Mouse (Mus musculus) neural tube, embryonic 13.5 days (tissue): ENCODE data around the gene Zfp428. TPM values are rescaled to one million over a fixed set of nuclear protein-coding genes. Genes with fewer than 3 reads are reported as not detected.
"Not testable (repeated sequence)": the region's sequence is repeated elsewhere in the genome, so short reads cannot be mapped to it uniquely, and the experiment has no call there.

Experiments
- ATAC-seq: fragments of 200-750 bp; cut with Nextera tagmentation; 2 replicates; pipeline ENCODE4 v1.8.0; 2017; ENCODE audit warnings: low read depth, mild to moderate bottlenecking, moderate TSS enrichment, moderate library complexity
- H3K27ac ChIP-seq: fragments of 300-500 bp; sonication (generic); replicated peaks from 2 replicates; pipeline ENCODE4 v1.5.1; 2015; ENCODE audit warnings: moderate library complexity, mild to moderate bottlenecking, inconsistent platforms
- H3K27me3 ChIP-seq: fragments of 300-500 bp; sonication (generic); 2 replicates; pipeline ENCODE4 v1.6.1; 2015; ENCODE audit warnings: mild to moderate bottlenecking, inconsistent platforms
- H3K36me3 ChIP-seq: fragments of 300-500 bp; sonication (generic); 2 replicates; pipeline ENCODE4 v1.6.1; 2015; ENCODE audit warnings: mild to moderate bottlenecking, inconsistent platforms
- H3K4me1 ChIP-seq: fragments of 300-500 bp; sonication (generic); replicated peaks from 2 replicates; pipeline ENCODE4 v1.6.1; 2015; ENCODE audit warnings: inconsistent platforms
- H3K4me2 ChIP-seq: fragments of 300-500 bp; sonication (generic); 2 replicates; pipeline ENCODE4 v1.6.1; 2015; ENCODE audit warnings: inconsistent platforms, mild to moderate bottlenecking, moderate library complexity
- H3K4me3 ChIP-seq: fragments of 300-500 bp; sonication (generic); 2 replicates; pipeline ENCODE4 v1.5.1; 2015; ENCODE audit warnings: mild to moderate bottlenecking, inconsistent platforms
- H3K9ac ChIP-seq: fragments of 300-500 bp; sonication (generic); 2 replicates; pipeline ENCODE4 v1.6.1; 2015; ENCODE audit warnings: moderate library complexity, mild to moderate bottlenecking, inconsistent platforms
- H3K9me3 ChIP-seq: fragments of 300-500 bp; sonication (generic); 2 replicates; pipeline ENCODE4 v1.6.1; 2016; ENCODE audit warnings: inconsistent platforms
- WGBS: fragments of 180-500 bp; shearing (Covaris S2); methylation state at CpG from one replicate; pipeline ENCODE4 v1.1.7; 2015; 5-methylcytosine and 5-hydroxymethylcytosine counted together
- polyA plus RNA-seq: library from polyadenylated mRNA; unstranded; fragments of >200 nt; fragmentation: Nextera tagmentation; extraction: Ambion mirVana; gene quantifications from 2 replicates; pipeline ENCODE4 v1.2.1, GENCODE M21; 2015

The Zfp428 gene
- polyA plus RNA-seq, 1 experiment from 2014 or later = 251 TPM

DNA sequence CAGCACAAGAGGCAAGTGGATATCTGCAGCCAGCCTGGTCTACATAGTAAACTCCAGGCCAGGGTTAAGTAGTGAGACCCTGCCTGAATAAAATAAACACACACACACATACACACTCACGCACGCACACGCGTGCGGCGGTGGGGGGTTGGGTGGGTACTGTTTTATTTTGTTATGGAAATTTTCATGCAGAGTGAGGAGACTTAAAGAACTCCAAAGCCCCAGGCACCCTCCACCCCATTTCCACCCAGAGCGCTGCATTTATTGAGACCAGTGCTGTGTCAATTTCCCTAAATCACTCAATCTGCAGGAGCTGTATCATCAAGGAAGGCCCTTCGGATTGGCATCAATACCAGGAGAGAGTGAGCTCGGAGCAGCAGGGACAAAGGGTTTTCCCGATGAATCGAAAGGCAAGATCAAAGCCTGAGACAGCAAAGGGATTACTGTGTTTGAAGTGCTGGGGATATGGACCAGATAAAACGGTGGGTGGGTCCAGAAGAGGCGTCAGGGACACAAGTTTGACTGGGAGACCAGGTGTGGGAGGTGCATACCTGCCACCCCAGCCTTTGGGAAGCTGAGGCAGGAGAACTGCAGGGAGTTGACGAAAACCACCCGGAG is 1.2 kb upstream of the Zfp428 start:
- H3K4me3 ChIP-seq = peak overlapping the region; percentile 67
- H3K4me2 ChIP-seq = peak overlapping the region; percentile 81
- H3K27ac ChIP-seq = peak overlapping the region; percentile 100
- peaks cover 59% of the 10 kb centered on the region for H3K4me1 ChIP-seq
- H3K36me3 ChIP-seq = peaks cover 34% of the 10 kb centered on the region
- 10% methylated on average over 15 of the region's 15 CpGs for WGBS
- no peaks in the 10 kb centered on the region for H3K27me3 ChIP-seq
- no peaks in the 10 kb centered on the region for H3K9me3 ChIP-seq
- no peak for ATAC-seq
- peak overlapping the region; percentile 96 for H3K9ac ChIP-seq

DNA sequence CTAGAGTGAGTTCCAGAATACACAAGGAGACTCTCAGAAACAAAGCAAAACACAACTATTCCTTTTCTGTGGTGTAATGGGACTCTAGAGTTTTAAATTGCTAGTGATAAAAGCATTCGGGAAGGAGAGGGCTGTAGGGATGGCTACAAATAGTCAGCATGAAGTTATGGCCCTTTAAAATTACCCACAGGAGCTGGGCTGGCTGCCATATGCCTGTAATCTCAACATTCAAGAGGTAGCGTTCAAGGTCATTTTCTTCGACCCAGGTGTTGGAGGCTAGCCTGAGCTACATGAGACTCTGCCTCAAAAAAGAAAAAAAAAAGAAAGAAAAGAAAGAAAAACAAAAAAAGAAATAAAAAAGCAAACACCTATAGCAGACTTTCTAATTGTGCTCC is 744 bp upstream of the Zfp428 start:
- no peak for ATAC-seq
- peaks cover 64% of the 10 kb centered on the region for H3K4me1 ChIP-seq
- peaks cover 34% of the 10 kb centered on the region for H3K36me3 ChIP-seq
- H3K27ac ChIP-seq = peak overlapping the region; percentile 100
- no peaks in the 10 kb centered on the region for H3K9me3 ChIP-seq
- 1% methylated on average over 3 of the region's 3 CpGs for WGBS
- H3K4me3 ChIP-seq = peak overlapping the region; percentile 67
- peak overlapping the region; percentile 96 for H3K9ac ChIP-seq
- no peaks in the 10 kb centered on the region for H3K27me3 ChIP-seq
- peak overlapping the region; percentile 81 for H3K4me2 ChIP-seq

DNA sequence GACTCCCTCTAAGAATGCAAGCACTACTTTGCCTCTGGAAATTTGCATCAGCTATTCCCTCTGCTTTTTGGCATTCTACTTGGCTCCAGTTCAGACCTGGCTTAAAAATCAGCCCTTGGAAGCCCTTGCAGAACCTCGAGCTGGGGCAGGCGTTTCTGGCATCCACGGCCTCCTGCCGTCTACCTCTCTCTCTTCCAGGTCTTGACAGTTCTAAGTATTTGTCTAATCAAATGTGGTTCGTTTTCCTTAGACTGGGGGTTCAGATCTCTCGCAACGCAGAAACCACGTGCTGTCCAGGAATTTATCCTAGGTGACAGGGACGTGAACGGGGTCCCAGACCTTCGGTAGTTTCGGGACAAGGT is 349 bp upstream of the Zfp428 start:
- Histone ChIP-seq H3K9ac (peak overlapping the region; percentile 96), H3K36me3 (peaks cover 34% of the 10 kb centered on the region), H3K4me1 (peaks cover 65% of the 10 kb centered on the region), H3K9me3 (no peaks in the 10 kb centered on the region), H3K4me2 (peak overlapping the region; percentile 81), H3K27me3 (no peaks in the 10 kb centered on the region), H3K27ac (peak overlapping the region; percentile 100), H3K4me3 (peak overlapping the region; percentile 67)
- WGBS = 1% methylated on average over 12 of the region's 12 CpGs
- ATAC-seq = no peak

DNA sequence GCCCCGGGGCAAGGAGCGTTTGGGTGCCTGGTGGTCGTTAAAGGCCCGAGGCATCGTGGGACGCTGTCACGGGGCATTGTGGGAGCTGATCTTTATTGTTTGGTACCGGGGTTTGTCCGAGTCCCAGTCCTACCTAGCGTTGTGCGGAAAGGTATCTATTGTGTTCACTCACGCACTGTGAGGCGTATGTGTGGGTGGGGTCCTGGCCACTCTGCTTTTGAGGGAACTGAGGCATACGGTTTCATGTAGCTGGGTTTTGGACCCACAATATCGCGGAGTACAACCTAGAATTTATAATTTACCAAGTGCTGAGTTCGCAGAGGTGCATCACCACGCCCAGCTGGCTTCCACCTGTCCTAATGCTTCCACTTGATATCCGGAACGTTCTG is 914 bp downstream of the Zfp428 start:
- Histone ChIP-seq H3K27ac (peak overlapping the region; percentile 100), H3K27me3 (no peaks in the 10 kb centered on the region), H3K4me3 (peak overlapping the region; percentile 67), H3K4me2 (peak overlapping the region; percentile 81), H3K4me1 (peaks cover 69% of the 10 kb centered on the region), H3K36me3 (peaks cover 33% of the 10 kb centered on the region), H3K9ac (peak overlapping the region; percentile 96), H3K9me3 (no peaks in the 10 kb centered on the region)
- ATAC-seq = peak; percentile 37
- WGBS = under 1% methylated on average over 20 of the region's 20 CpGs

DNA sequence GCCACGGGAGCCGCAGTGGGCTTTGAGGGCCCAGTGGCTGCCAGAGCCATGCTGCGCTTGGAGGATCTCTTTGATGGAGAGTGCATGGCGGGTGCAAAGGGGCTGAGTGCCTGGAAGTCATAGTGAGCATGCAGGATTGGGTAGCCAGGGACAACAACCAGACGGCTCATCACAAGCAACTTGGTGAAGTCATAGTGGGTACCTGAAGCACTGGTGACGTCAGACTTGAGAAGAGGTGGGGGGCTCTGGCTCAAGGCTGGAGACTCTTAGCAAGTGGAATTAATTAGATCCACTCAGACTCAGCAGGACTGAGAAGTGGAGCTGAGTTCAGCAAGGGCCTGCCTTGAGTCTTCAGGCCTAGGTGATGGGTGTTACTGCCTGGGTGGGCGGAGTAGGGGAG is 5.5 kb downstream of the Zfp428 start, which contains the start of gene AC161166.1:
Gene AC161166.1 (minus strand): TSS at position 101 of the 400 bp plus-strand sequence.
- H3K36me3 ChIP-seq = peaks cover 63% of the 10 kb centered on the region

DNA sequence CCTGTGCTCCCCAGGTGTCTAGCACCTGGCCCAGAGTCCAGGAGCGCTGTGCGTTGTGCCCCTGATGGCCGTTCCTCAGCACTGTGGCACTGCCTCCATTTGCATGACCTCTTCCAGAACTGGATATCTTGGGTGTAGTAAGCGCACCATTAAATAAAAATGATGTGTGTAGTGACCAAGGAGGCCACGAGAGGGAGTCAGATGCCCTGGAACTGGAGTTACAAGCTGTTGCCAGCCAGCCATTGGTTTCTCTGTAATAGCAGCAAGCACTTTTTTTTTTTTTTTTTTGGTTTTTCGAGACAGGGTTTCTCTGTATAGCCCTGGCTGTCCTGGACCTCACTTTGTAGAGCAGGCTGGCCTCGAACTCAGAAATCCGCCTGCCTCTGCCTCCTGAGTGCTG is 9.5 kb downstream of the Zfp428 start:
- H3K27me3 ChIP-seq, H3K9ac ChIP-seq, H3K4me2 ChIP-seq, H3K4me3 ChIP-seq, ATAC-seq, H3K9me3 ChIP-seq, H3K27ac ChIP-seq: not testable (repeated sequence)
- Histone ChIP-seq H3K36me3 (peaks cover 67% of the 10 kb centered on the region), H3K4me1 (peaks cover 13% of the 10 kb centered on the region)
- 61% methylated on average over 8 of the region's 8 CpGs for WGBS

More for the DNA sequence above, 5.5 kb downstream of the Zfp428 start, which contains the start of gene AC161166.1:
- WGBS = 91% methylated on average over 7 of the region's 7 CpGs
- Histone ChIP-seq H3K9me3 (no peaks in the 10 kb centered on the region), H3K4me2 (no peak within 1 kb of the TSS), H3K4me3 (no peak within 1 kb of the TSS), H3K27me3 (no peaks in the 10 kb centered on the region), H3K4me1 (peaks cover 40% of the 10 kb centered on the region), H3K9ac (0 out of 2 replicates have a peak within 1 kb of the TSS, but pooled peaks have one; percentile 17), H3K27ac (no peak within 1 kb of the TSS)
- ATAC-seq = no peak

DNA sequence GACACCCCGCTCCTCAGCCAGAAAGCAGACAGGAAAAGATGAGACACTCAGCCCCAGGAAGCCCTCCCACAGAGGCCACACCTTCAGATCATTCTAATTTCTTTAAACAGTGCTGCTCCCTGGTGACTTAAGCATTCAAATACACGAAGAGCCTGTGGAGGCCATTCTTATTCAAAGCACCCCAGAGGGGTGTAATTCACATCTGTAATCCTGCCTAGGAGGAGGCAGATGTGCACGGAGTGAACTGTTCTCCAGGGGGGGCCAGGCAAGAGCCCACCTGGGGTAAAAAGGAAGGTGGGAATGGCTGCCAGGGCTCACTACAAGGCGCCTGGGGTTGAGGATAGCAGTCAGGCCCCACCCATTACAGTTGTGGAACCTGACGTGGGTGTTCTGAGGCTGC is 10.3 kb downstream of the Zfp428 start:
- H3K4me3 ChIP-seq = no peak overlapping the region
- ATAC-seq = 0 out of 2 replicates have a peak, but pooled peaks have one; percentile 13
- peaks cover 8% of the 10 kb centered on the region for H3K4me1 ChIP-seq
- peaks cover 59% of the 10 kb centered on the region for H3K36me3 ChIP-seq
- 23% methylated on average over 5 of the region's 5 CpGs for WGBS
- H3K9ac ChIP-seq = no peak overlapping the region
- no peak overlapping the region for H3K4me2 ChIP-seq
- peak overlapping the region; percentile 33 for H3K27ac ChIP-seq
- H3K27me3 ChIP-seq = no peaks in the 10 kb centered on the region
- H3K9me3 ChIP-seq = no peaks in the 10 kb centered on the region

DNA sequence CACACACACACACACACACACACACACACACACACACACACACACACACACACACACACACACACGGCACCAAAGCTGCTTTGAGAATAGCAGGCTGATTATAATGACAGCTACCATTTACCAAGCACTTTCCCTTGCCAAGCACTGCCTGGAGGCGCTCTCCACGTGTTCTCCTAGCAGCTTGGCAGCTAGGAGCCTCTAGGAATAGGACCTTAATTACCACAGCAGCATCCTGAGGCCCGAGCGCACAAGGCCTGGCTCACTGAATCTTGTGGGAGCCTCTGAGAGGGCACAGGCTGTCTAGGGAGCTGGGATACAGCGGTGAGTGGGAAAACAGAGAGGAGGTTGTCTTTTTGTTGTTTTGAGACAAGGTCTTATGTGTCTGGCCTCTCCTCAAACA is 10.8 kb downstream of the Zfp428 start:
- Histone ChIP-seq H3K9ac (no peak overlapping the region; the same call in 1 of the 2 replicates), H3K4me3 (no peak overlapping the region), H3K36me3 (peaks cover 54% of the 10 kb centered on the region), H3K4me1 (peaks cover 8% of the 10 kb centered on the region), H3K27ac (0 out of 2 replicates have a peak overlapping the region, but pooled peaks have one; percentile 34), H3K4me2 (no peak overlapping the region), H3K27me3 (no peaks in the 10 kb centered on the region), H3K9me3 (no peaks in the 10 kb centered on the region)
- 35% methylated on average over 5 of the region's 6 CpGs for WGBS
- ATAC-seq = no peak

DNA sequence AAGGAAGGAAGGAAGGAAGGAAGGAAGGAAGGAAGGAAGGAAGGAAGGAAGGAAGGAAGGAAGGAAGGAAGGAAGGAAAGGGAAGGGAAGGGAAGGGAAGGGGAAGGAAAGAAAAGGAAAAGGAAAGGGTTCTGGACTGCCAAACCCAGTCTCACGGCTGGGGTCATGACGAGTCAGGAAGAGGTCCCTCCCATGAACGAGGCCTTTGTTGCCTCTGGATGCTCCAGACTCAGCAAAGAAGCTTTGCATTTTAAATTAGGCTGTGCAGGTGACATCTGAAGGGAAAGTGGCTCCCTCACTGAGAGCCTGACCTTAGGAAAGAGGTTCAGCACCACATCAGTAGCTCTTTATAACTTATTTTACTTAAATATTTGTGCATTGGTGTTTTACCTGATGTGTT is 12.3 kb downstream of the Zfp428 start:
- Histone ChIP-seq H3K4me3 (no peak overlapping the region), H3K9me3 (no peaks in the 10 kb centered on the region), H3K27ac (no peak overlapping the region), H3K9ac (no peak overlapping the region), H3K36me3 (peaks cover 41% of the 10 kb centered on the region), H3K27me3 (no peaks in the 10 kb centered on the region), H3K4me1 (peaks cover 8% of the 10 kb centered on the region), H3K4me2 (no peak overlapping the region)
- no peak for ATAC-seq
- 49% methylated on average over 3 of the region's 3 CpGs for WGBS

DNA sequence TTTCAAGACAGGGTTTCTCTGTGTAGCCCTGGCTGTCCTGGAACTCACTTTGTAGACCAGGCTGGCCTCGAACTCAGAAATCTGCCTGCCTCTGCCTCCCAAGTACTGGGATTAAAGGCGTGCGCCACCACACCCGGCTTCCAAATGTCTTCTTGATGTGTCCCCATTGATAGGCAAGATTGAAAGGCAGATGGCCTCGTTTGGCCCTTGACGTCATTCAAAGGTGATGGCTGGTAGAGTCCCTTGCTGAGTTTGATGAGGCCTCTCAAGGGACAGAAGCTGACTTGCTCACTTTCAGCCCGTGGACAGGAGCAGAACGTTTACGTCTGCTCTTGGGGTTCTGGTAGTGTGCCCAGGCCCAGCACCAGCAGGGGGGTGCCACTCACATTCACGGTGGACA is 13.2 kb downstream of the Zfp428 start:
- ATAC-seq, H3K9me3 ChIP-seq, H3K4me1 ChIP-seq, H3K4me2 ChIP-seq, H3K4me3 ChIP-seq, H3K9ac ChIP-seq, H3K27me3 ChIP-seq, H3K27ac ChIP-seq: not testable (repeated sequence)
- WGBS = 85% methylated on average over 10 of the region's 10 CpGs
- peaks cover 31% of the 10 kb centered on the region for H3K36me3 ChIP-seq

DNA sequence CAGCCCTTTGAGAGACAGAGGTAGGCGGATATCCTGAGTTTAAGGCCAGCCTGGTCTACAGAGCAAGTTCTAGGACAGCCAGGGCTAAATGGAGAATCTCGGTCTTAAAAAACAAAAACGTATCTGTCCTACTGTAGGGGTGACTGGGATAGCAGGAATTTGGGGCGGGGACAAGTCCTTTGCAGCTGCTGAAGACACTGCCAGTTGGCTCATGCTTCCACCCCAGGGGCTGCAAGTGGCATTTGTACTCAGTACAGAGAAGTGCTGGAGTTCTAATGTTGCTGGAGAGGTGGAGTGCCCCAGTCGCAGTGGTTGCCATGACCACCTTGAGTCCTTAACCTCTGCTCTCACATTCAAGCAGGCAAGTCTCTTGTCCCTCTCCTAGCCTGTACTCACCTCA is 16.0 kb downstream of the Zfp428 start:
- no peak for ATAC-seq
- H3K9ac ChIP-seq = no peak overlapping the region
- no peaks in the 10 kb centered on the region for H3K9me3 ChIP-seq
- H3K4me1 ChIP-seq = 0 out of 2 replicates have a peak, but pooled peaks cover 1% of the 10 kb centered on the region
- no peak overlapping the region for H3K27ac ChIP-seq
- H3K4me2 ChIP-seq = no peak overlapping the region
- peaks cover 11% of the 10 kb centered on the region for H3K36me3 ChIP-seq
- 64% methylated on average over 5 of the region's 5 CpGs for WGBS
- H3K27me3 ChIP-seq = no peaks in the 10 kb centered on the region
- no peak overlapping the region for H3K4me3 ChIP-seq

DNA sequence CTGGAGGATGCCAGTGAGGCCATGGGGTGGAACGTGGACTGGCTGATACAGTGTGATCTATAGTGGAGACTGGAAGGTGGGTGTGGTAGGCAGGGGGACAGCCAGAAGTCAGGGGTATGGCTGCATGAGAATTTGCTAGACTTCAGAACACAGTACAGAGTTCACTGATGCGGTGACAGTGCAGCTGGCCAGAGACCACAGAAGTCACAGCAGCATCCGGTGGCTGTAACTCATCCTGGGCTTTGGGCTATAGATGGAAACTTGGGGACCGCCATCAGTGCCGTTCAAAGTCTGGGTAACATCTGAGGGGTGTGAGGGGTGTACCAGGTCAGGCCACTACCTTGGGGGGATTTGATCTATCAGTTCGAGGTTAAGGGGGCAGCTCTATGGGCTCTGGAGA is 16.9 kb downstream of the Zfp428 start:
- no peak overlapping the region for H3K4me2 ChIP-seq
- peaks cover 6% of the 10 kb centered on the region for H3K36me3 ChIP-seq
- no peaks in the 10 kb centered on the region for H3K9me3 ChIP-seq
- no peak overlapping the region for H3K4me3 ChIP-seq
- H3K27me3 ChIP-seq = no peaks in the 10 kb centered on the region
- ATAC-seq = no peak
- no peak overlapping the region for H3K9ac ChIP-seq
- 91% methylated on average over 6 of the region's 6 CpGs for WGBS
- H3K27ac ChIP-seq = no peak overlapping the region
- H3K4me1 ChIP-seq = no peaks in the 10 kb centered on the region

DNA sequence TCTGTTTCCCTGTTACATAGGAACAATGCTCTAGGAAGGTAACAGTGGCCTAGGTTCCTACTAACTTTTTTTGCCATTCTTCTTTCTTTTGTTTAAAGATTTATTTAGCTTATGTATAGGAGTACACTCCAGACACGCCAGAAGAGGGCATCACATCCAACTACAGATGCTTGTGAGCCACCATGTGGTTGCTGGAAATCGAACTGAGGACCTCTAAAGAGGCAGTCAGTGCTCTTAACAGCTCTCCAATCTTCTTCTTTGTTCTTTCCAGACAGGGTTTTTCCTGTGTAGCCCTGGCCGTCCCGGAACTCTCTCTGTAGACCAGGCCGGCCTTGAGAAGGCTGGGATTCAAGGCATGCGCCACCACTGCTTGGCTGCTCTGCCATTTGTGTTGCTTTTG is 18.2 kb downstream of the Zfp428 start:
- Histone ChIP-seq H3K9ac (no peak overlapping the region), H3K36me3 (peaks cover 4% of the 10 kb centered on the region; the same call in 1 of the 2 replicates), H3K9me3 (no peaks in the 10 kb centered on the region), H3K4me3 (no peak overlapping the region), H3K4me2 (no peak overlapping the region), H3K4me1 (peaks cover 11% of the 10 kb centered on the region), H3K27me3 (no peaks in the 10 kb centered on the region), H3K27ac (no peak overlapping the region)
- 86% methylated on average over 6 of the region's 6 CpGs for WGBS
- ATAC-seq = no peak
